Mouse (Mus musculus) heart, adult 2 months (tissue): ENCODE data around the gene Ripor1.

ENCODE experiments used
- CTCF ChIP-seq: fragments of 200-600 bp; IDR thresholded peaks from 2 replicates; pipeline ENCODE4 v1.8.1; 2022; ENCODE audit warnings: antibody characterized with exemption, mild to moderate bottlenecking, moderate library complexity
- EP300 ChIP-seq: fragments of 200-500 bp; IDR thresholded peaks from 2 replicates; pipeline ENCODE4 v1.6.1; 2011; ENCODE audit warnings: low read depth, low read length, control low read depth; ENCODE audit not compliant: insufficient read depth
- POLR2A ChIP-seq: fragments of 200-500 bp; IDR thresholded peaks from 2 replicates; pipeline ENCODE4 v1.6.1; 2011; ENCODE audit warnings: mild to moderate bottlenecking, low read depth, low read length, control low read depth; ENCODE audit not compliant: insufficient read depth

- TF ChIP-seq EP300 (no peak), CTCF (no peak), POLR2A (no peak)
Measured at GRCm38 (mm10) chr8:105623679-105624245, 18.7 kb downstream of the Ripor1 start.
